ENCODE assay signal across 16 mouse cellular contexts in genomic region chr2:48624461-48624860, GRCm38 (mm10).
DNase-seq lines count a peak whose midpoint lies in the region; ATAC-seq and TF ChIP-seq lines count a peak whose summit lies in the region.
"Had no signal": no experiment of that assay in that cellular context is flagged by ENCODE, and none has a peak within 500 bp of the region (broad histone marks: within the 10 kb centered on the region; RNA-seq: fewer than 3 reads in every experiment).

No protein-coding gene starts in this region.

- no peak for DNase-seq in intestine, embryonic 14.5 days (ENCODE audit: low spot score)
- DNase-seq in large intestine, adult 2 months (ENCODE audit: low read depth, low spot score) = peak; percentile 54
- DNase-seq in lung, postnatal 10 days = peak; percentile 3
- DNase-seq in gastrocnemius, postnatal 25 days = no peak
- no peak for DNase-seq in hindbrain, postnatal 0 days (ENCODE audit: low spot score)
- DNase-seq in c-Kit-positive CD71-positive TER-119-positive erythroid progenitor cells, embryonic 14.5 days (ENCODE audit: low spot score) = no peak
- DNase-seq: cerebellum, adult 11 months; embryo, embryonic 11 days; liver, embryonic 13.5 days; midbrain, embryonic 14.5 days; thymus, postnatal 14 days had no signal

- no peak for TF ChIP-seq CTCF in hindbrain, postnatal 0 days (IDR thresholded peaks at IDR 0.05; ENCODE audit: low read depth)

- H3K27me3 ChIP-seq in intestine, embryonic 14.5 days (replicated peaks; ENCODE audit: control insufficient read depth, insufficient read depth, low read length) = no peaks in the 10 kb centered on the region
- H3K27me3 ChIP-seq in stomach, embryonic 16.5 days (ENCODE audit: control insufficient read depth, insufficient read depth, low read length) = no peaks in the 10 kb centered on the region
- no peaks in the 10 kb centered on the region for H3K27me3 ChIP-seq in hindbrain, postnatal 0 days (ENCODE audit: insufficient read depth, low read length)
- H3K27me3 ChIP-seq: forebrain, embryonic 12.5 days; limb, embryonic 13.5 days; liver, embryonic 13.5 days; neural tube, embryonic 15.5 days had no signal

- H3K9me3 ChIP-seq in intestine, embryonic 14.5 days (ENCODE audit: control insufficient read depth, low read length) = no peaks in the 10 kb centered on the region
- no peaks in the 10 kb centered on the region for H3K9me3 ChIP-seq in stomach, embryonic 16.5 days (replicated peaks; ENCODE audit: control insufficient read depth, low read length)
- no peaks in the 10 kb centered on the region for H3K9me3 ChIP-seq in hindbrain, postnatal 0 days (ENCODE audit: low read length)
- H3K9me3 ChIP-seq: forebrain, embryonic 12.5 days; limb, embryonic 13.5 days; liver, embryonic 13.5 days; neural tube, embryonic 15.5 days had no signal

- no peak overlapping the region for H3K4me2 ChIP-seq in intestine, embryonic 14.5 days (ENCODE audit: low read length)
- no peak overlapping the region for H3K4me2 ChIP-seq in stomach, embryonic 16.5 days (ENCODE audit: low read depth, low read length)
- no peak overlapping the region for H3K4me2 ChIP-seq in hindbrain, postnatal 0 days (ENCODE audit: low read depth, low read length)
- H3K4me2 ChIP-seq: forebrain, embryonic 12.5 days; limb, embryonic 13.5 days; liver, embryonic 13.5 days; neural tube, embryonic 15.5 days had no signal

- peak; percentile 62; the same call in 1 of the 2 replicates for ATAC-seq in intestine, embryonic 14.5 days (replicated peaks; ENCODE audit: low FRiP score, low TSS enrichment, low read depth)
- ATAC-seq in stomach, embryonic 16.5 days (ENCODE audit: insufficient read depth, low FRiP score) = peak; percentile 64; the same call in 1 of the 2 replicates
- ATAC-seq in hindbrain, postnatal 0 days = no peak
- ATAC-seq: activated CD4-positive, CD25-positive, alpha-beta regulatory T cell, adult 4 months had no signal

- no peaks in the 10 kb centered on the region for H3K4me1 ChIP-seq in intestine, embryonic 14.5 days (replicated peaks; ENCODE audit: control insufficient read depth, insufficient read depth, low read length)
- H3K4me1 ChIP-seq in stomach, embryonic 16.5 days (ENCODE audit: control insufficient read depth, insufficient read depth, low read length) = peaks cover 10% of the 10 kb centered on the region; the same call in 1 of the 2 replicates
- no peaks in the 10 kb centered on the region for H3K4me1 ChIP-seq in hindbrain, postnatal 0 days (ENCODE audit: insufficient read depth, low read length)
- H3K4me1 ChIP-seq: liver, embryonic 13.5 days had no signal

- 49% methylated on average over 2 of the region's 2 CpGs for WGBS in intestine, embryonic 14.5 days
- WGBS in large intestine, adult 2 months = 16% methylated on average over 2 of the region's 2 CpGs
- WGBS in stomach, embryonic 16.5 days = 35% methylated on average over 2 of the region's 2 CpGs
- 73% methylated on average over 2 of the region's 2 CpGs for WGBS in hindbrain, postnatal 0 days

- H3K9ac ChIP-seq in intestine, embryonic 14.5 days (ENCODE audit: low read length) = no peak overlapping the region
- no peak overlapping the region for H3K9ac ChIP-seq in stomach, embryonic 16.5 days (ENCODE audit: low read length)
- no peak overlapping the region for H3K9ac ChIP-seq in hindbrain, postnatal 0 days (replicated peaks; ENCODE audit: low read length)
- H3K9ac ChIP-seq: forebrain, embryonic 12.5 days; limb, embryonic 13.5 days; liver, embryonic 13.5 days; neural tube, embryonic 15.5 days had no signal

- H3K4me3 ChIP-seq in intestine, embryonic 14.5 days (ENCODE audit: low read depth, low read length) = no peak overlapping the region
- no peak overlapping the region for H3K4me3 ChIP-seq in stomach, embryonic 16.5 days (replicated peaks; ENCODE audit: low read length)
- no peak overlapping the region for H3K4me3 ChIP-seq in hindbrain, postnatal 0 days (ENCODE audit: low read length)
- H3K4me3 ChIP-seq: forebrain, embryonic 12.5 days; limb, embryonic 13.5 days; liver, embryonic 13.5 days; neural tube, embryonic 15.5 days had no signal

- no peak overlapping the region for H3K27ac ChIP-seq in intestine, embryonic 14.5 days (ENCODE audit: low read depth)
- H3K27ac ChIP-seq in stomach, embryonic 16.5 days (ENCODE audit: low read length) = peak overlapping the region; percentile 9; the same call in 1 of the 2 replicates
- H3K27ac ChIP-seq in hindbrain, postnatal 0 days = no peak overlapping the region
- H3K27ac ChIP-seq: forebrain, embryonic 12.5 days; limb, embryonic 13.5 days; liver, embryonic 13.5 days; neural tube, embryonic 15.5 days had no signal

- H3K36me3 ChIP-seq in intestine, embryonic 14.5 days (ENCODE audit: control insufficient read depth, insufficient read depth, low read length) = no peaks in the 10 kb centered on the region
- H3K36me3 ChIP-seq in stomach, embryonic 16.5 days (ENCODE audit: control insufficient read depth, insufficient read depth, low read length) = no peaks in the 10 kb centered on the region
- no peaks in the 10 kb centered on the region for H3K36me3 ChIP-seq in hindbrain, postnatal 0 days (ENCODE audit: insufficient read depth, low read length)
- H3K36me3 ChIP-seq: forebrain, embryonic 12.5 days; limb, embryonic 13.5 days; liver, embryonic 13.5 days; neural tube, embryonic 15.5 days had no signal

Comparison
In these comparisons a context has a peak if more than half of its experiments do, and no peak if none do; other contexts are left out.
1. DNase-seq: peak in large intestine, adult 2 months (single experiment) and lung, postnatal 10 days (single experiment); none in intestine, embryonic 14.5 days (single experiment), gastrocnemius, postnatal 25 days (single experiment), hindbrain, postnatal 0 days (single experiment) and c-Kit-positive CD71-positive TER-119-positive erythroid progenitor cells, embryonic 14.5 days (single experiment).